26 mouse cellular contexts compared by ENCODE assay signal in the genomic region with DNA sequence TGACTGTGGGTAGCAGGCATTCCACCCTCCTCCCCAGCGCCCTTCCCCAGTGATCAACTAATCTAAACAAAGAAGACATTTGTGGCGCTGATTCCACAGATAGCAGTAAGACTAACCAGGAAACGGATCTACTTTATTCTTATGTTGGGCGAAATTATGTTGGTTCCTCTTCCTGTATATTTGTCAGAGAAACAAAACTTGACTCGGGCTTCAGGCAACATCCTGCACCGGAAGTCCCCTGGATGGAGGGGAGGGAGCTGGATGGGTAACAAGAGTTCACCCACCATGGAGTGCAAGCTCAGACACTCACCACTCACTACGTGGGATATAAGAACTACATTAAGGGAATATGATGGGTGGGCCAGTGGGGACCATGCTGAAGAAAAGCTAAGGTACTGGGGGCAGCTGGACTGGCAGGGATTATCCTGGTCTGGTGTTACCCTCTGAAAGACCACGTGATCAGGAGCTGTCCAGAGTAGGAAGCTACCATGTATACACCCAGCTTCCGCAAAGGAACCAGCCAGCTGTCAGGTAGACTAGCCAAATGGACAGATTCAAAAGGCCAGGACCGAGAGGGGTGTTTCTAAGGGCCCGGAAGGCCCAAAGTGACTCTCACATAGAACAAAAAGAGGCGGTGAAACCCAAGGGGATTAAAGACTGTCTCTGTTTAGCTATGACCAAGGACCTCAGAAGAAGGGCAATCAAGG. TPM values are rescaled to one million over a fixed set of nuclear protein-coding genes. Genes with fewer than 3 reads are reported as not detected.
DNase-seq lines count a peak whose midpoint lies in the region; ATAC-seq and TF ChIP-seq lines count a peak whose summit lies in the region.
"Had no signal": no experiment of that assay in that cellular context is flagged by ENCODE, and none has a peak within 500 bp of the region (broad histone marks: within the 10 kb centered on the region; RNA-seq: fewer than 3 reads in every experiment).

No protein-coding gene starts in this region.

- H3K36me3 ChIP-seq in lung, postnatal 0 days (ENCODE audit: insufficient read depth, low read length), result no peaks in the 10 kb centered on the region
- H3K36me3 ChIP-seq in G1E (replicated peaks), result peaks cover 62% of the 10 kb centered on the region
- no peaks in the 10 kb centered on the region for H3K36me3 ChIP-seq in hindbrain, embryonic 13.5 days
- H3K36me3 ChIP-seq: embryonic facial prominence, embryonic 10.5 days; embryonic facial prominence, embryonic 15.5 days; forebrain, embryonic 12.5 days; hindbrain, embryonic 12.5 days; midbrain, embryonic 10.5 days; midbrain, embryonic 15.5 days had no signal

- H3K9ac ChIP-seq in lung, postnatal 0 days (replicated peaks; ENCODE audit: low read depth), result no peak overlapping the region
- no peak overlapping the region for H3K9ac ChIP-seq in hindbrain, embryonic 13.5 days
- H3K9ac ChIP-seq: embryonic facial prominence, embryonic 15.5 days; forebrain, embryonic 12.5 days; hindbrain, embryonic 12.5 days; liver, embryonic 14.5 days; midbrain, embryonic 15.5 days had no signal

- no peak overlapping the region for H3K4me3 ChIP-seq in lung, postnatal 0 days (ENCODE audit: low read depth, low read length)
- peak overlapping the region; percentile 43; the same call in 1 of the 2 replicates for H3K4me3 ChIP-seq in G1E (ENCODE audit: low read depth, low read length)
- no peak overlapping the region for H3K4me3 ChIP-seq in hindbrain, embryonic 13.5 days
- H3K4me3 ChIP-seq: embryonic facial prominence, embryonic 10.5 days; embryonic facial prominence, embryonic 15.5 days; forebrain, embryonic 12.5 days; hindbrain, embryonic 12.5 days; midbrain, embryonic 10.5 days; midbrain, embryonic 15.5 days had no signal

- DNase-seq in lung, postnatal 0 days (ENCODE audit: low spot score), result peak; percentile 33
- DNase-seq in lung, postnatal 36 days, result no peak
- DNase-seq in G1E (ENCODE audit: low spot score) (peak; percentile 19), MEL-GATA-1-ER (ENCODE audit: extremely low read depth, low read depth) (peak; percentile 13)
- DNase-seq in adrenal gland, postnatal 10 days, result no peak
- DNase-seq: B cell, adult 2 months; cerebellum, adult 2 months; gastrocnemius, postnatal 10 days; heart, postnatal 36 days; kidney, postnatal 14 days; liver; right cerebral cortex, postnatal 25 days; thymus, postnatal 14 days had no signal

- H3K4me1 ChIP-seq in lung, postnatal 0 days (ENCODE audit: insufficient read depth, low read depth, low read length), result peaks cover under 1% of the 10 kb centered on the region; the same call in 1 of the 2 replicates
- peaks cover 60% of the 10 kb centered on the region for H3K4me1 ChIP-seq in G1E (ENCODE audit: insufficient read depth, low read depth, low read length)
- H3K4me1 ChIP-seq in hindbrain, embryonic 13.5 days (replicated peaks), result no peaks in the 10 kb centered on the region
- H3K4me1 ChIP-seq: embryonic facial prominence, embryonic 15.5 days; hindbrain, embryonic 12.5 days; midbrain, embryonic 10.5 days; midbrain, embryonic 15.5 days had no signal

- no peak overlapping the region for H3K27ac ChIP-seq in lung, postnatal 0 days (ENCODE audit: low read length)
- H3K27ac ChIP-seq in hindbrain, embryonic 13.5 days, result no peak overlapping the region
- H3K27ac ChIP-seq: embryonic facial prominence, embryonic 10.5 days; embryonic facial prominence, embryonic 15.5 days; forebrain, embryonic 12.5 days; hindbrain, embryonic 12.5 days; liver, embryonic 14.5 days; midbrain, embryonic 10.5 days; midbrain, embryonic 15.5 days; stomach, postnatal 0 days had no signal

- peak; percentile 40 for ATAC-seq in lung, postnatal 0 days
- peak; percentile 56; the same call in 1 of the 2 replicates for ATAC-seq in G1E (ENCODE audit: extremely low read depth, insufficient number of reproducible peaks, low FRiP score, poor library complexity, severe bottlenecking)
- ATAC-seq in megakaryocyte progenitor cell, adult 5-6 weeks (replicated peaks; ENCODE audit: poor library complexity), result 0 out of 2 replicates have a peak, but pooled peaks have one; percentile 14
- ATAC-seq in hindbrain, embryonic 13.5 days (ENCODE audit: low FRiP score), result no peak
- ATAC-seq: intestine, postnatal 0 days; midbrain, embryonic 15.5 days had no signal

- no peak for TF ChIP-seq CTCF in lung, postnatal 0 days (IDR thresholded peaks at IDR 0.05)
- no peak for TF ChIP-seq CTCF in G1E (IDR thresholded peaks at IDR 0.05; ENCODE audit: low read depth, low read length)

- TF ChIP-seq EP300 in lung, postnatal 0 days (IDR thresholded peaks at IDR 0.05), result 0 out of 2 replicates have a peak, but pooled peaks have one; percentile 40

- no peak overlapping the region for H3K4me2 ChIP-seq in lung, postnatal 0 days (replicated peaks; ENCODE audit: low read depth, low read length)
- H3K4me2 ChIP-seq in hindbrain, embryonic 13.5 days, result no peak overlapping the region
- H3K4me2 ChIP-seq: embryonic facial prominence, embryonic 15.5 days; forebrain, embryonic 12.5 days; heart, embryonic 11.5 days; hindbrain, embryonic 12.5 days; midbrain, embryonic 15.5 days had no signal

- no peaks in the 10 kb centered on the region for H3K9me3 ChIP-seq in lung, postnatal 0 days (ENCODE audit: low read length)
- H3K9me3 ChIP-seq in G1E (replicated peaks), result no peaks in the 10 kb centered on the region
- H3K9me3 ChIP-seq in hindbrain, embryonic 13.5 days, result no peaks in the 10 kb centered on the region
- H3K9me3 ChIP-seq: embryonic facial prominence, embryonic 10.5 days; embryonic facial prominence, embryonic 15.5 days; forebrain, embryonic 12.5 days; hindbrain, embryonic 12.5 days; midbrain, embryonic 10.5 days; midbrain, embryonic 15.5 days had no signal

- WGBS in lung, postnatal 0 days, result 42% methylated on average over 12 of the region's 12 CpGs
- WGBS in hindbrain, embryonic 13.5 days, result 77% methylated on average over 12 of the region's 12 CpGs

- H3K27me3 ChIP-seq in lung, postnatal 0 days (replicated peaks; ENCODE audit: insufficient read depth, low read length), result no peaks in the 10 kb centered on the region
- no peaks in the 10 kb centered on the region for H3K27me3 ChIP-seq in G1E (ENCODE audit: insufficient read depth, low read length)
- H3K27me3 ChIP-seq in hindbrain, embryonic 13.5 days, result no peaks in the 10 kb centered on the region
- H3K27me3 ChIP-seq: CH12.LX; embryonic facial prominence, embryonic 15.5 days; forebrain, embryonic 12.5 days; hindbrain, embryonic 12.5 days; midbrain, embryonic 15.5 days had no signal

RNA-seq across cellular contexts. Expression of a gene that starts 56.1 kb away (rescaled TPM):
- polyA plus RNA-seq in lung, postnatal 0 days (2015; fragmentation: Nextera tagmentation; extraction: Ambion mirVana), result 19.7 and 22.1 TPM in 2 replicates
- total RNA-seq in G1E (2014; fragmentation: Nextera tagmentation) (50.3 and 54.0 TPM in 2 replicates), G1E (2017) (23.8 and 24.3 TPM in 2 replicates)
- polyA plus RNA-seq in G1E (2012), result 116 and 142 TPM in 2 replicates
- total RNA-seq in megakaryocyte progenitor cell, adult 5-6 weeks (2015), result 28.2 and 30.0 TPM in 2 replicates
- total RNA-seq in megakaryocyte progenitor cell, adult 5-6 weeks (2017), result 13.0 and 15.3 TPM in 2 replicates
- 10 to 100 TPM; 18.0 to 22.1 TPM for total RNA-seq in adrenal gland, postnatal 10 days (2021)
- polyA plus RNA-seq in hindbrain, embryonic 13.5 days (2015; fragmentation: Nextera tagmentation; extraction: Ambion mirVana), result 39.2 and 41.9 TPM in 2 replicates

Comparison
In these comparisons a context has a peak if more than half of its experiments do, and no peak if none do; other contexts are left out.
1. DNase-seq: peak in lung, postnatal 0 days (single experiment), G1E (single experiment) and MEL-GATA-1-ER (single experiment); none in lung, postnatal 36 days (single experiment) and adrenal gland, postnatal 10 days (single experiment).